Mouse (Mus musculus) right cerebral cortex, postnatal 25 days (tissue): ENCODE results near the gene Sqstm1.
"Not testable (repeated sequence)": the region's sequence is repeated elsewhere in the genome, so short reads cannot be mapped to it uniquely, and the experiment has no call there.

ENCODE experiments used
- DNase-seq: peaks from one replicate; pipeline ENCODE4 v3.0.0; 2022

The Sqstm1 gene

GRCm38 (mm10) chr11:50207344-50207743 is 3.3 kb downstream of the Sqstm1 start:
- DNase-seq: no peak

GRCm38 (mm10) chr11:50206037-50206436 is 4.6 kb downstream of the Sqstm1 start:
- no peak for DNase-seq

GRCm38 (mm10) chr11:50205434-50205833 is 5.2 kb downstream of the Sqstm1 start:
- no peak for DNase-seq

GRCm38 (mm10) chr11:50203302-50203827 is 7.3 kb downstream of the Sqstm1 start:
- DNase-seq: no peak

GRCm38 (mm10) chr11:50201590-50201989 is 9.0 kb downstream of the Sqstm1 start:
- DNase-seq: no peak

GRCm38 (mm10) chr11:50200613-50201012 is 10.0 kb downstream of the Sqstm1 start:
- no peak for DNase-seq

- DNase-seq: no peak
Measured at GRCm38 (mm10) chr11:50198916-50199315, 11.7 kb downstream of the Sqstm1 start.

GRCm38 (mm10) chr11:50198219-50198846 is 12.3 kb downstream of the Sqstm1 start:
- no peak for DNase-seq

- DNase-seq: no peak
Measured at GRCm38 (mm10) chr11:50197500-50197899, 13.1 kb downstream of the Sqstm1 start.

GRCm38 (mm10) chr11:50194793-50195192 is 15.8 kb downstream of the Sqstm1 start:
- no peak for DNase-seq

GRCm38 (mm10) chr11:50194070-50194469 is 16.6 kb downstream of the Sqstm1 start:
- DNase-seq: no peak

GRCm38 (mm10) chr11:50192278-50192677 is 18.3 kb downstream of the Sqstm1 start:
- no peak for DNase-seq

GRCm38 (mm10) chr11:50190362-50190761 is 20.3 kb downstream of the Sqstm1 start:
- DNase-seq: no peak

GRCm38 (mm10) chr11:50188682-50189081 is 21.9 kb downstream of the Sqstm1 start:
- DNase-seq: no peak

- no peak for DNase-seq
Measured at GRCm38 (mm10) chr11:50184788-50185187, 25.8 kb downstream of the Sqstm1 start.

GRCm38 (mm10) chr11:50182702-50183101 is 27.9 kb downstream of the Sqstm1 start:
- DNase-seq: no peak

- no peak for DNase-seq
Measured at GRCm38 (mm10) chr11:50180478-50181231, 30.0 kb downstream of the Sqstm1 start.

- DNase-seq: no peak
Measured at GRCm38 (mm10) chr11:50178532-50179488, 31.8 kb downstream of the Sqstm1 start.

GRCm38 (mm10) chr11:50177111-50177510 is 33.5 kb downstream of the Sqstm1 start:
- DNase-seq: peak; percentile 32

- DNase-seq: no peak
Measured at GRCm38 (mm10) chr11:50176351-50176750, 34.3 kb downstream of the Sqstm1 start.

GRCm38 (mm10) chr11:50174730-50175187 is 35.9 kb downstream of the Sqstm1 start:
- peak; percentile 96 for DNase-seq

GRCm38 (mm10) chr11:50174111-50174729 is 36.4 kb downstream of the Sqstm1 start, which contains the start of gene Mrnip:
Gene Mrnip (plus strand): TSS chr11:50174444.
- not testable (repeated sequence) for DNase-seq
